ENCODE assay signal across 8 mouse cellular contexts in the genomic region with DNA sequence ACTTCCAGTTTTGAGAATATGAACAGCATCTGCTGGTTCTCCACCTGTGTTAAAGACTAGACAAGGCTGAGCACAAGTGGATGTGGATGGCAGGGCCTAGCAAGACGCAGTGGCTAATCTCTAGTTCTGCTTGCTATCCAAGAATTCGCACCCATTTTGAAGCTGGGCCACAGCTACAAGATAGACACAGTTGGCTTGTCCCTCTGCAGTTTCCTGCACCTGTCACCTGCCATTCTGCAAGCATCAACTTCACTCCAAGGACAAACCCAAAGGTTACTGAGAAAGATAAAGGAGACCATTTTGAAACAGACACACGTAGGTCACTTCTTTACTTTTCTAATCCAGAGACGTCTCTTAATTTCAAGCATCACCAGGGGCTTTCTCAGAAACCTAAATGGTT. TPM values are rescaled to one million over a fixed set of nuclear protein-coding genes. Genes with fewer than 3 reads are reported as not detected.
A peak's percentile ranks its signal among the peaks of the same experiment; 100 is the strongest.
DNase-seq lines count a peak whose midpoint lies in the region; ATAC-seq and TF ChIP-seq lines count a peak whose summit lies in the region.

No protein-coding gene starts in this region.

- DNase-seq in cerebellum, adult 9-10 months: peak; percentile 44
- DNase-seq in cerebellum, adult 11-12 months: no peak
- DNase-seq in testis, postnatal 14 days (ENCODE audit: low spot score): no peak
- DNase-seq in liver: peak; percentile 30
- no peak for DNase-seq in left cerebral cortex, postnatal 4 days
- DNase-seq in frontal cortex, postnatal 36 days (ENCODE audit: low spot score in 2 of 2): no peak

- TF ChIP-seq CTCF in testis, adult 2 months (IDR thresholded peaks at IDR 0.05; ENCODE audit: control insufficient read depth, insufficient read depth, insufficient replicate concordance, low read depth, low read length): no peak

- no peak overlapping the region for H3K4me3 ChIP-seq in testis, adult 2 months (ENCODE audit: control insufficient read depth, low read depth, low read length)
- peak overlapping the region; percentile 97 for H3K4me3 ChIP-seq in stomach, embryonic 15.5 days (replicated peaks)

- TF ChIP-seq POLR2A in testis, adult 2 months (IDR thresholded peaks at IDR 0.05; ENCODE audit: control insufficient read depth, low read depth, low read length): no peak

- H3K27ac ChIP-seq in testis, adult 2 months (ENCODE audit: control insufficient read depth, insufficient read depth, low read depth, low read length): peak overlapping the region; percentile 90
- peak overlapping the region; percentile 90 for H3K27ac ChIP-seq in stomach, embryonic 15.5 days

- ATAC-seq in stomach, embryonic 15.5 days (ENCODE audit: insufficient read depth, low FRiP score, low read depth): no peak

- no peaks in the 10 kb centered on the region for H3K36me3 ChIP-seq in testis, adult 2 months (ENCODE audit: control insufficient read depth, insufficient read depth, low read length)
- peaks cover 24% of the 10 kb centered on the region for H3K36me3 ChIP-seq in stomach, embryonic 15.5 days

- H3K9me3 ChIP-seq in stomach, embryonic 15.5 days: no peaks in the 10 kb centered on the region

- peak overlapping the region; percentile 29; the same call in 1 of the 2 replicates for H3K9ac ChIP-seq in stomach, embryonic 15.5 days

- peaks cover 14% of the 10 kb centered on the region for H3K4me1 ChIP-seq in testis, adult 2 months (ENCODE audit: control insufficient read depth, insufficient read depth, low read length)
- H3K4me1 ChIP-seq in stomach, embryonic 15.5 days: peaks cover 23% of the 10 kb centered on the region; the same call in 1 of the 2 replicates

- peak overlapping the region; percentile 81 for H3K4me2 ChIP-seq in stomach, embryonic 15.5 days

- no peaks in the 10 kb centered on the region for H3K27me3 ChIP-seq in testis, adult 2 months (ENCODE audit: control insufficient read depth, insufficient read depth, low read length)
- no peaks in the 10 kb centered on the region for H3K27me3 ChIP-seq in stomach, embryonic 15.5 days (replicated peaks)

- intact Hi-C loops in left cerebral cortex, postnatal 4 days (cut with DNase I): no loop called here

- 64% methylated on average over 4 of the region's 4 CpGs for WGBS in stomach, embryonic 15.5 days

RNA-seq across cellular contexts. Expression of gene Fth1, which starts 1.2 kb away (rescaled TPM):
- 268 and 313 TPM in 2 replicates for polyA plus RNA-seq in testis, adult 2 months (2012; rRNA removed)
- 1,700 and 1,987 TPM in 2 replicates for polyA plus RNA-seq in stomach, embryonic 15.5 days (2015; fragmentation: Nextera tagmentation; extraction: Ambion mirVana)
- 1,000 to 10,000 TPM; 1,213 to 1,248 TPM for total RNA-seq in left cerebral cortex, postnatal 4 days (2021)

RNA-seq across cellular contexts. Expression of gene Best1, which starts 19.8 kb away (rescaled TPM):
- polyA plus RNA-seq in testis, adult 2 months (2012; rRNA removed): 339 and 362 TPM in 2 replicates
- 0.80 TPM in 2 replicates for polyA plus RNA-seq in stomach, embryonic 15.5 days (2015; fragmentation: Nextera tagmentation; extraction: Ambion mirVana)
- total RNA-seq in left cerebral cortex, postnatal 4 days (2021): 1 to 10 TPM; 1.7 to 2.1 TPM

RNA-seq across cellular contexts. Expression of gene Rab3il1, which starts 19.8 kb away (rescaled TPM):
- 362 and 384 TPM in 2 replicates for polyA plus RNA-seq in testis, adult 2 months (2012; rRNA removed)
- 29.8 and 40.7 TPM in 2 replicates for polyA plus RNA-seq in stomach, embryonic 15.5 days (2015; fragmentation: Nextera tagmentation; extraction: Ambion mirVana)
- total RNA-seq in left cerebral cortex, postnatal 4 days (2021): 10 to 100 TPM; 12.9 to 14.9 TPM

RNA-seq across cellular contexts. Expression of gene Fads3, which starts 59.7 kb away (rescaled TPM):
- 7.6 and 12.0 TPM in 2 replicates for polyA plus RNA-seq in testis, adult 2 months (2012; rRNA removed)
- 17.2 and 17.6 TPM in 2 replicates for polyA plus RNA-seq in stomach, embryonic 15.5 days (2015; fragmentation: Nextera tagmentation; extraction: Ambion mirVana)
- total RNA-seq in left cerebral cortex, postnatal 4 days (2021): 10 to 100 TPM; 52.8 to 60.4 TPM

Comparison
In these comparisons a context has a peak if more than half of its experiments do, and no peak if none do; other contexts are left out.
1. DNase-seq: peak in cerebellum, adult 9-10 months (single experiment) and liver (single experiment); none in cerebellum, adult 11-12 months (single experiment), testis, postnatal 14 days (single experiment), left cerebral cortex, postnatal 4 days (single experiment) and frontal cortex, postnatal 36 days (0 of 2).
2. RNA of gene Best1, which starts 19.8 kb away (polyA plus RNA-seq): 339 to 362 TPM in testis, adult 2 months; 0.80 TPM in stomach, embryonic 15.5 days; every median in the first group is over 100 times any median in the second.